Mouse (Mus musculus) ES-E14 (cell line): ENCODE data around the gene Pde4d. TPM values are rescaled to one million over a fixed set of nuclear protein-coding genes. Genes with fewer than 3 reads are reported as not detected.
A peak's percentile ranks its signal among the peaks of the same experiment; 100 is the strongest.

Source experiments
- DNase-seq: peaks from one replicate; pipeline ENCODE4 v3.0.0-alpha.2; 2013; ENCODE audit warnings: low read depth, low spot score
- H3K27ac ChIP-seq: 2 replicates; pipeline ENCODE4 v1.5.1; 2012; ENCODE audit warnings: low read depth, mild to moderate bottlenecking, low read length, moderate library complexity, mixed read lengths; ENCODE audit not compliant: poor library complexity, insufficient read depth, severe bottlenecking
- H3K36me3 ChIP-seq: 2 replicates; pipeline ENCODE4 v1.6.1; 2012; ENCODE audit warnings: mild to moderate bottlenecking, low read length, moderate library complexity, mixed read lengths; ENCODE audit not compliant: control insufficient read depth, poor library complexity, insufficient read depth, severe bottlenecking
- H3K4me1 ChIP-seq, 2 experiments: fragments of 150-350 bp in 1 of 2; sonication (generic) in 1 of 2; 2 replicates each; pipeline ENCODE4 v1.6.1; 2012; ENCODE audit warnings: low read length in 2 of 2, mild to moderate bottlenecking in 1 of 2, mixed read lengths in 1 of 2; ENCODE audit not compliant: control insufficient read depth in 2 of 2, insufficient read depth in 2 of 2, poor library complexity in 1 of 2
- H3K4me3 ChIP-seq, 2 experiments: fragments of 150-350 bp in 1 of 2; sonication (generic) in 1 of 2; 2 replicates each; pipeline ENCODE4 v1.5.1; 2012; ENCODE audit warnings: low read length in 2 of 2, low read depth in 1 of 2, mild to moderate bottlenecking in 1 of 2, mixed read lengths in 1 of 2; ENCODE audit not compliant: insufficient read depth in 1 of 2, poor library complexity in 1 of 2, severe bottlenecking in 1 of 2
- H3K9ac ChIP-seq: 2 replicates; pipeline ENCODE4 v1.6.1; 2012; ENCODE audit warnings: low read depth, mild to moderate bottlenecking, low read length, mixed read lengths; ENCODE audit not compliant: poor library complexity, insufficient read depth, severe bottlenecking
- H3K9me3 ChIP-seq: fragments of 150-350 bp; sonication (generic); 2 replicates; pipeline ENCODE4 v1.6.1; 2012; ENCODE audit warnings: low read depth, mild to moderate bottlenecking, low read length; ENCODE audit not compliant: control insufficient read depth, insufficient read depth
- CHD2 ChIP-seq: IDR thresholded peaks from 2 replicates; pipeline ENCODE4 v1.6.1; 2014; ENCODE audit warnings: mild to moderate bottlenecking, low read depth, low read length, inconsistent platforms
- HCFC1 ChIP-seq: IDR thresholded peaks from 2 replicates; pipeline ENCODE4 v1.6.1; 2012; ENCODE audit warnings: low read length, inconsistent platforms, borderline replicate concordance; ENCODE audit not compliant: insufficient read depth
- MAFK ChIP-seq: IDR thresholded peaks from 2 replicates; pipeline ENCODE4 v1.6.1; 2014; ENCODE audit warnings: mild to moderate bottlenecking, low read depth, low read length, inconsistent platforms; ENCODE audit not compliant: insufficient read depth
- ZC3H11A ChIP-seq: IDR thresholded peaks from 2 replicates; pipeline ENCODE4 v1.6.1; 2012; ENCODE audit warnings: low read depth, mild to moderate bottlenecking, inconsistent platforms, low read length, borderline replicate concordance
- ZNF384 ChIP-seq: IDR thresholded peaks from 2 replicates; pipeline ENCODE4 v1.6.1; 2012; ENCODE audit warnings: low read depth, low read length, inconsistent platforms
- in situ Hi-C, 2 experiments: fragments of 600-800 bp; cut with MboI; formaldehyde crosslinking; loops; one replicate each; pipeline ENCODE4 v1.15.1; 2025; ENCODE audit warnings: low sequenced_read_pairs in 2 of 2, inconsistent platforms in 1 of 2; ENCODE audit not compliant: unreplicated experiment in 2 of 2
- total RNA-seq: library from RNA; depleted of rRNA; stranded (reverse); fragments of 300-350 nt; gene quantifications from 2 replicates; pipeline ENCODE4 v1.2.3, GENCODE M21; 2012

Pde4d gene
- total RNA-seq, 1 experiment: 10.4 TPM

- in situ Hi-C loops: no loop called here
- Histone ChIP-seq H3K27ac (peak overlapping the region; percentile 57), H3K4me3 (no peak overlapping the region; a peak in 1 of 4 replicates), H3K36me3 (no peaks in the 10 kb centered on the region), H3K9ac (0 out of 2 replicates have a peak overlapping the region, but pooled peaks have one; percentile 13), H3K4me1 (peaks cover 26 to 27% of the 10 kb centered on the region in 2 experiments), H3K9me3 (no peaks in the 10 kb centered on the region)
- DNase-seq: no peak
- no peak for TF ChIP-seq HCFC1
- TF ChIP-seq ZNF384: 0 out of 2 replicates have a peak, but pooled peaks have one; percentile 38
These were observed 1181.8 kb downstream of the Pde4d start for GRCm38 (mm10) chr13:109631399-109632026.

GRCm38 (mm10) chr13:109632387-109633036 lies 1182.8 kb downstream of the Pde4d start:
- Histone ChIP-seq H3K4me3 (peak overlapping the region; percentile 26 to 52), H3K9ac (peak overlapping the region; percentile 49)

GRCm38 (mm10) chr13:109633037-109633418 lies 1183.3 kb downstream of the Pde4d start:
- no peak for DNase-seq
- Histone ChIP-seq H3K9me3 (no peaks in the 10 kb centered on the region), H3K36me3 (no peaks in the 10 kb centered on the region), H3K4me3 (peak overlapping the region; percentile 26 to 52), H3K9ac (no peak overlapping the region), H3K27ac (peak overlapping the region; percentile 94; the same call in 1 of the 2 replicates), H3K4me1 (peaks cover 26 to 27% of the 10 kb centered on the region in 2 experiments)
- TF ChIP-seq CHD2: no peak
- TF ChIP-seq ZNF384: no peak
- TF ChIP-seq MAFK: no peak
- TF ChIP-seq ZC3H11A: no peak
- no peak for TF ChIP-seq HCFC1
- in situ Hi-C loops: no loop called here

More at GRCm38 (mm10) chr13:109632387-109633036, 1182.8 kb downstream of the Pde4d start:
- Histone ChIP-seq H3K36me3 (no peaks in the 10 kb centered on the region), H3K9me3 (no peaks in the 10 kb centered on the region), H3K27ac (peak overlapping the region; percentile 94), H3K4me1 (peaks cover 25 to 27% of the 10 kb centered on the region in 2 experiments)
- in situ Hi-C loops: no loop called here
- DNase-seq: no peak
- no peak for TF ChIP-seq ZC3H11A
- TF ChIP-seq HCFC1: no peak
- TF ChIP-seq CHD2: no peak
- TF ChIP-seq MAFK: no peak
- TF ChIP-seq ZNF384: no peak

GRCm38 (mm10) chr13:109635901-109636520 lies 1186.3 kb downstream of the Pde4d start:
- no peak for DNase-seq
- no peak overlapping the region for H3K9ac ChIP-seq
- in situ Hi-C loops: no loop called here

More at GRCm38 (mm10) chr13:109635901-109636520, 1186.3 kb downstream of the Pde4d start:
- Histone ChIP-seq H3K27ac (no peak overlapping the region), H3K9me3 (no peaks in the 10 kb centered on the region), H3K4me3 (no peak overlapping the region), H3K36me3 (no peaks in the 10 kb centered on the region), H3K4me1 (peaks cover 20 to 26% of the 10 kb centered on the region in 2 experiments)
- TF ChIP-seq HCFC1 (no peak), CHD2 (no peak), MAFK (no peak), ZNF384 (no peak), ZC3H11A (no peak)
